Mouse (Mus musculus) embryonic facial prominence, embryonic 11.5 days (tissue): ENCODE measurements around the gene Ppcs. TPM values are rescaled to one million over a fixed set of nuclear protein-coding genes. Genes with fewer than 3 reads are reported as not detected.

Experiments
- ATAC-seq: fragments of 200-750 bp; cut with Nextera tagmentation; replicated peaks from 2 replicates; pipeline ENCODE4 v1.8.0; 2017; ENCODE audit warnings: low read depth; ENCODE audit not compliant: insufficient number of reproducible peaks, low FRiP score, low TSS enrichment
- DNase-seq: peaks from one replicate; pipeline ENCODE4 v3.0.0-alpha.2; 2015; ENCODE audit warnings: low spot score
- H3K27ac ChIP-seq: fragments of 300-500 bp; sonication (generic); replicated peaks from 2 replicates; pipeline ENCODE4 v1.5.1; 2014; ENCODE audit warnings: mild to moderate bottlenecking, low read depth, low read length, control low read depth
- H3K27me3 ChIP-seq: fragments of 300-500 bp; sonication (generic); 2 replicates; pipeline ENCODE4 v1.6.1; 2014; ENCODE audit warnings: mild to moderate bottlenecking, low read length, moderate library complexity, mixed read lengths; ENCODE audit not compliant: control insufficient read depth, insufficient read depth
- H3K36me3 ChIP-seq: fragments of 300-500 bp; sonication (generic); replicated peaks from 2 replicates; pipeline ENCODE4 v1.6.1; 2014; ENCODE audit warnings: low read depth, mild to moderate bottlenecking, low read length, moderate library complexity, mixed read lengths; ENCODE audit not compliant: control insufficient read depth, insufficient read depth
- H3K4me1 ChIP-seq: fragments of 300-500 bp; sonication (generic); 2 replicates; pipeline ENCODE4 v1.6.1; 2014; ENCODE audit warnings: low read length, mixed read lengths; ENCODE audit not compliant: control insufficient read depth, insufficient read depth
- H3K4me2 ChIP-seq: fragments of 300-500 bp; sonication (generic); 2 replicates; pipeline ENCODE4 v1.6.1; 2014; ENCODE audit warnings: low read depth, mild to moderate bottlenecking, control low read depth, low read length, moderate library complexity
- H3K4me3 ChIP-seq: fragments of 300-500 bp; sonication (generic); 2 replicates; pipeline ENCODE4 v1.5.1; 2014; ENCODE audit warnings: low read depth, low read length, control low read depth
- H3K9ac ChIP-seq: fragments of 300-500 bp; sonication (generic); replicated peaks from 2 replicates; pipeline ENCODE4 v1.6.1; 2014; ENCODE audit warnings: mild to moderate bottlenecking, control low read depth, low read length
- H3K9me3 ChIP-seq: fragments of 300-500 bp; sonication (generic); replicated peaks from 2 replicates; pipeline ENCODE4 v1.6.1; 2016; ENCODE audit warnings: mild to moderate bottlenecking, low read length, inconsistent platforms, mixed read lengths; ENCODE audit not compliant: control insufficient read depth
- WGBS: fragments of 180-500 bp; shearing (Covaris S2); extraction: QIAGEN DNeasy Blood & Tissue Kit; methylation state at CpG from one replicate; pipeline ENCODE4 v1.1.7; 2014; 5-methylcytosine and 5-hydroxymethylcytosine counted together
- polyA plus RNA-seq: library from polyadenylated mRNA; unstranded; fragments of >200 nt; fragmentation: Nextera tagmentation; extraction: Ambion mirVana; gene quantifications from 2 replicates; pipeline ENCODE4 v1.2.1, GENCODE M21; 2014

Ppcs gene
- polyA plus RNA-seq, 1 experiment from 2014 or later = 34.3 TPM

DNA sequence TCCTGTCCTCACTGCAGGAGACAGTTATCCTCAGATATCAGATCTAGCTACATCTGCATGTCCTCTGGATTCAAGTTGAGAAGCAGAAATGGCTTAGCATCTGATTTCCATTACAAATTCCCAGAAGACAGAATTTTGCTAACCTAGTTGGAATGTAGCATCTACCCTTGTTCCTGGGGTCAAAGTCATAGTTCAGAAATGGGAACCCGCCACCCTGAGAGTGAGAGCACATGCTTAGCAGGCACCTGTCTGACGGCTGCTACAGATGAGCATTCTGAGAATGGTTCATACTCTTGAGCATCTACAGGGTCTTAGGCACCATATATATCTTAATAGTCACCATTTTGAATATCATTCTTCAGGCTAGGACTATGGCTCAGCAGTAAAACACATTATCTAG is 15.7 kb upstream of the Ppcs start:
- Histone ChIP-seq H3K36me3 (no peaks in the 10 kb centered on the region), H3K27me3 (no peaks in the 10 kb centered on the region), H3K4me1 (no peaks in the 10 kb centered on the region), H3K4me3 (no peak overlapping the region), H3K9ac (no peak overlapping the region), H3K4me2 (no peak overlapping the region), H3K9me3 (0 out of 2 replicates have a peak, but pooled peaks cover 4% of the 10 kb centered on the region), H3K27ac (no peak overlapping the region)
- DNase-seq = no peak
- ATAC-seq = no peak
- WGBS = 81% methylated on average over 2 of the region's 2 CpGs

DNA sequence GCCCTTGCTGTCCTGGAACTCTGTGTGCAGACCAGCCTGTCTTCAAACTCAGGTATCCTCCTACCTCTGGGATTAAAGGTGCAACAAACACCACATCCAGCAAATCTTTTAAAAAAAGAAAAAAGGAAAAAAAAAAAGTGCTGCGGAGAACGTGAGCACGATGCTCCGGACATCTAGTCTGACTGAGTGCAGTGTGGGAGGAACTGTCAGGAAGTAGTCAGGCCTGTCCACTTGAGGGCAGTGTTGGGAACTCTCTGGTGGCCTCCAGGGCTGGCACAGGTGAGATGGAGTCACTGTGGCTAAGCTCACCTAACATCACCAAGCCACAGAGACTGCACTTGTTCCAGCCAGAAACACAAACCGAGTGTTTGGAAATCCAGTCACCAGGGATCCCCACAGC is 8.5 kb upstream of the Ppcs start:
- ATAC-seq = no peak

DNA sequence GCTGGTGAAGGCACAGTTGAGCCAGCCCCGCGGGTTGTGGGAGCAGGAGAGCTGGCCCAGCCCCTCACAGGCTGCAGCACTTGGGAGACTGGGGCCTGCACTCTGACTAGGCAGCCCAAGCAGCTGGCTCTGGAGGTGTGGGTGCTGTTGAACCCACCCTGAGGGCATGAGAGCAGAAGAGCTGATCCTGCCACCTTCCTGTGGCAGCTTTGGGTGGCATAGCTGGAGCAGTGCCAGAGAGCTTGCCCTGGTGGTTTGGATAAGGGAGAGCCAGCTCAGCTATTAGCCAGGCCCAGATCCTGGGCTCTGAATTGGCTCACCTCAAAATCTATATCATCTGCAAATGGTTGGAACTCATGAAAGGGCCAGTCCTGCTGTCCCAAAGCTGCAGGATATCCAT is 5.5 kb upstream of the Ppcs start:
- Histone ChIP-seq H3K4me2 (no peak overlapping the region), H3K9me3 (no peaks in the 10 kb centered on the region), H3K27ac (no peak overlapping the region), H3K27me3 (no peaks in the 10 kb centered on the region), H3K4me1 (no peaks in the 10 kb centered on the region), H3K4me3 (no peak overlapping the region), H3K36me3 (no peaks in the 10 kb centered on the region), H3K9ac (no peak overlapping the region)
- 45% methylated on average over 2 of the region's 2 CpGs for WGBS
- DNase-seq = no peak
- ATAC-seq = no peak

More for the DNA sequence above, 8.5 kb upstream of the Ppcs start:
- no peak overlapping the region for H3K27ac ChIP-seq
- H3K36me3 ChIP-seq = no peaks in the 10 kb centered on the region
- H3K9me3 ChIP-seq = 0 out of 2 replicates have a peak, but pooled peaks cover 2% of the 10 kb centered on the region
- H3K27me3 ChIP-seq = no peaks in the 10 kb centered on the region
- 31% methylated on average over 5 of the region's 5 CpGs for WGBS
- no peaks in the 10 kb centered on the region for H3K4me1 ChIP-seq
- no peak overlapping the region for H3K4me2 ChIP-seq
- H3K9ac ChIP-seq = no peak overlapping the region
- H3K4me3 ChIP-seq = no peak overlapping the region
- DNase-seq = peak; percentile 45

DNA sequence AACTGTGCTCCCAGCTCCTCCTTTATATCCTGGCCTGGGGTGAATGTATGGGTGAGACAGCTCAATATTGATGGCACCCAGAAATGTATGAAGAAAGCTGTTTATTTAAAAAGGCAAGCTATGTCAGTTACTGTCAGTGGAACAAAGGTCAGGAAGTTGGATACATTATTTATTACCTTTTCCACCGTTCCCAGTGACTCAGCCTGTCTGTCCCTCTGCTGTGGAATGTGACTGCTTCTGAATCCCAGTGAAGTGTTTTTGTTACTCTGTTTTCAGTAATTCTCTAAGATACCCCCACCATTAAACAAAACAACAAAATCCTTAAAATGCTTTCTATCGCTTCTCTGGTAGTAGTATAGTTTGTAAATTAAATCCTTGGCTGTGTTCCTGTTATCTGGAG is 3.4 kb upstream of the Ppcs start:
- Histone ChIP-seq H3K9me3 (no peaks in the 10 kb centered on the region), H3K4me1 (no peaks in the 10 kb centered on the region; the same call in 1 of the 2 replicates), H3K36me3 (no peaks in the 10 kb centered on the region), H3K4me2 (no peak overlapping the region), H3K4me3 (no peak overlapping the region), H3K27ac (no peak overlapping the region), H3K9ac (no peak overlapping the region), H3K27me3 (no peaks in the 10 kb centered on the region)
- DNase-seq = no peak
- 55% methylated on average over 2 of the region's 2 CpGs for WGBS
- no peak for ATAC-seq

DNA sequence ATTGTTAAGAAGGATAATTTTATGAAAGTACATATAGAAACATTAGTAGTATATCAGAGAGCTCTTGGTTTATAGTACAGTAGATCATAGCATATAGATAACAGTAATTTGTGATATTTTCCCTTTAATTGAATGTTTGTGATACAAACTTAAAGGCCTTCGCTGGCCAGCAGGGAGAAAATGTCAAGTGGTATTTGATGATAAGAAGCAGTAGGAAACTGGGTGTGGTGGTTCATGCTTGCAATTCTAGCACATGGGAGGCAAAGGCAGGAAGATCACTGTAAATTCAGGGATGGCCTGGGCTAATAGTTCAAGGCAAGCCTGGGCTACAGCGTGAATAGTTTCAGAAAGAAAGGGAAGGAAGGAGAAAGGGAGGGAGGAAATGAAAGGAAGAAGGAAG is 2.9 kb upstream of the Ppcs start:
- ATAC-seq = no peak

DNA sequence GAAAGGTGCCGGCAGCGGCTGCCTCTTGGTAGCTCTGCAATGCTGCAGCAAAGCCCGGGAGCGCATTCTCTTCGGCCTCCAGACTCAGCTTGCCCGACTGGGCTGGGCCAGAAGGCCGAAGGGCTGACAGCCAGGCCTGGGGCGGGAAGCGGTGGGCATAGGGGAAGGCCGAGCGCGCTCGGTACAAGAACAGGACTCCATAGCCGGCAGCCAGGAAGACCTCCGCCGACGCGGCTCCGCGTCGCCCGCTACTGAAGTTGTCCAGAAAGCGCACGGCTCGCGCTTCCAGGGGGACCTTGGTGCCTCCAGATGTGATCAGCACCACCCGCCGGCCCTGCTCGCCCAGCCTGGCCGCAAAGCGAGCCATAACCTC is 313 bp downstream of the Ppcs start:
- Histone ChIP-seq H3K27me3 (no peaks in the 10 kb centered on the region), H3K27ac (peak overlapping the region; percentile 62), H3K4me1 (no peaks in the 10 kb centered on the region; the same call in 1 of the 2 replicates), H3K9me3 (no peaks in the 10 kb centered on the region), H3K9ac (peak overlapping the region; percentile 82), H3K36me3 (no peaks in the 10 kb centered on the region), H3K4me2 (peak overlapping the region; percentile 89), H3K4me3 (peak overlapping the region; percentile 70)
- WGBS = 0% methylated on average over 31 of the region's 31 CpGs
- ATAC-seq (peak; percentile 63), DNase-seq (no peak)

More for the DNA sequence above, 2.9 kb upstream of the Ppcs start:
- Histone ChIP-seq H3K9ac (no peak overlapping the region), H3K36me3 (no peaks in the 10 kb centered on the region), H3K27ac (no peak overlapping the region), H3K9me3 (no peaks in the 10 kb centered on the region), H3K4me2 (no peak overlapping the region), H3K4me1 (no peaks in the 10 kb centered on the region; the same call in 1 of the 2 replicates), H3K4me3 (no peak overlapping the region), H3K27me3 (no peaks in the 10 kb centered on the region)
- DNase-seq = no peak
- WGBS = 90% methylated on average over 2 of the region's 2 CpGs

DNA sequence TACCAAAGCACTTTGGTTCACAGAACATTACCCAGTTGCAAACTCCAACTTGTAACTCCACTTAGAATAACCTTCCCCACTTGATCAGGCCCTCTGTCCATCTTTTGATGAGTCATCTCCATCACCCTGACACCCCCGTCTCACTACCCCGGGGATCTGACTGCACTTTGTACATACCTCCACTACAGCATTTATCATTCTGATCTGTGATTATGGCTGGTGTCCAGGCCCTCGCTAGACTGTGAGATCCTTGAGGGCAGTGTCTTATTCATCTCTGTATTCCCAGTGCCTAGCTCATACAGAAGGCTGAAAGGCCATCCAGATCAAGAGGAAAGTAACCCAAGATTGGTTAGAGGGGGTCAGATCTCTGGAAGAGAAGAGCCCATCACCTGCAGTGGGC is 1.0 kb downstream of the Ppcs start:
- Histone ChIP-seq H3K4me2 (peak overlapping the region; percentile 89), H3K9me3 (no peaks in the 10 kb centered on the region), H3K9ac (peak overlapping the region; percentile 82), H3K36me3 (no peaks in the 10 kb centered on the region), H3K4me3 (peak overlapping the region; percentile 70), H3K27ac (no peak overlapping the region), H3K27me3 (no peaks in the 10 kb centered on the region), H3K4me1 (no peaks in the 10 kb centered on the region; the same call in 1 of the 2 replicates)
- no peak for ATAC-seq
- 75% methylated on average over 3 of the region's 3 CpGs for WGBS
- DNase-seq = no peak

DNA sequence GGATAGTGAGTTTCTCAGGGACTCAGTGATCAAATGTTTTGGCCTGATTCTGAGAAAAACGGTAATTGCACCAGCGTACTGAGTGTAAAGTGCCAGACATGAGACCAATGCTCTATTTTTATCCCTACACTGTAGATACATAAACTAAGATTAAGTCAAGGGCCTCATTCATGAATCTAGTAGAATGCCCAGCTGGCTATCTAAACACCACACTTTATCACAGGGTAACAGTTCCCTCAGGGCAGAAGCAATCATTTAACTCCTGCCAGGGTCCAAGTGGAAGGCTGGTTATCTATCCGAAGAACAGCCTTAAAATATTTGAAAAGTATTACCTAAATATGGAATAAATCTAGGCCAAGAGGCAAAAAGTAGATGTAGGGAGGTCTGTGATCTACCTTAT is 4.3 kb downstream of the Ppcs start:
- no peaks in the 10 kb centered on the region for H3K27me3 ChIP-seq
- no peak for DNase-seq
- no peaks in the 10 kb centered on the region for H3K36me3 ChIP-seq
- H3K9ac ChIP-seq = no peak overlapping the region
- no peaks in the 10 kb centered on the region; the same call in 1 of the 2 replicates for H3K4me1 ChIP-seq
- WGBS = 87% methylated on average over 3 of the region's 3 CpGs
- H3K9me3 ChIP-seq = no peaks in the 10 kb centered on the region
- no peak overlapping the region for H3K4me2 ChIP-seq
- ATAC-seq = no peak
- no peak overlapping the region for H3K27ac ChIP-seq
- H3K4me3 ChIP-seq = no peak overlapping the region
